Comparison of ENCODE assay signal across 9 mouse cellular contexts in the genomic region with DNA sequence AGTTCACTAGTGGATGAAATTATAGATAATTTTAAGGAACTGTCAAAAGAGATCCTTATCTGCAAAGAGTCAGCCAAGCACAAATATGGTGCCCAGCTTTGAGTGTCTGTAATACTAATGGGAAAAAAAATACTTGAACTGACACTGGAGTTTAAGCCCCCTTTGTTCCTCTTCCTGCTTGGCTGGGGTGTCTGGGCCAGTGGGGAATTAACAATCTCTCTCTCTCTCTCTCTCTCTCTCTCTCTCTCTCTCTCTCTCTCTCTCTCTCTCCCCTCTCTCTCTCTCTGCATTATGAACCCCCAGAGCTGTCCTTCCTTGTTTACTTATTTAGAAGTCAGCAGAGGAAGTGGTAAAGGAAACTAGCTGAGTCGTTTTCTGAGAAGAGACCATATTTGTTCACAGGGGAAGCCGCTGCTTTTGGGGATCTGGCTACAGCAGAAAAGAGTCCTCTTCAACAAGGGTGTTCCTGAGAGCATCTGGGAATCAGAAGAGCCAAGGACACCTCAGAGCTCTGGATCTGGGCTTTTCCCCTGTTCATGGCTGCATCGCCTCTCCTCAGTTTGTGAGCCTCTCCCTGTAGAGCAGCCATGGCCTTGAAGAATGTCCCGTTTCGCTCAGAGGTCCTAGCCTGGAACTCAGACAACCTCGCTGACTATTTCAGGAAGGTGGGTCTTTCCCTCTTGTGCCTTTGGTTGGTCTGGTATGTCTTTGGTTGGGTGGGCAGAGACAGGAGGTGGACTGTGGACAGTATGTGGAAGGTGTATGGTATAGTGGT. TPM values are rescaled to one million over a fixed set of nuclear protein-coding genes. Genes with fewer than 3 reads are reported as not detected.
DNase-seq lines count a peak whose midpoint lies in the region; ATAC-seq and TF ChIP-seq lines count a peak whose summit lies in the region.
"Had no signal": no experiment of that assay in that cellular context is flagged by ENCODE, and none has a peak within 500 bp of the region (broad histone marks: within the 10 kb centered on the region; RNA-seq: fewer than 3 reads in every experiment).

A gene (plus strand): TSS at position 154 of the 775 bp plus-strand sequence.

- TF ChIP-seq POLR2A in spleen, adult 2 months (IDR thresholded peaks at IDR 0.05; ENCODE audit: low read depth, low read length), result no peak; the same call in 1 of the 2 replicates

- H3K27me3 ChIP-seq in spleen, adult 2 months (ENCODE audit: control insufficient read depth, insufficient read depth, low read length), result no peaks in the 10 kb centered on the region
- H3K27me3 ChIP-seq in midbrain, embryonic 15.5 days (replicated peaks), result no peaks in the 10 kb centered on the region

- peaks cover 6% of the 10 kb centered on the region; the same call in 1 of the 2 replicates for H3K4me1 ChIP-seq in spleen, adult 2 months (ENCODE audit: control insufficient read depth, insufficient read depth, insufficient read length)
- H3K4me1 ChIP-seq in midbrain, embryonic 15.5 days, result no peaks in the 10 kb centered on the region

- no peaks in the 10 kb centered on the region for H3K36me3 ChIP-seq in spleen, adult 2 months (ENCODE audit: control insufficient read depth, insufficient read depth, low read length)
- H3K36me3 ChIP-seq in midbrain, embryonic 15.5 days (replicated peaks), result no peaks in the 10 kb centered on the region

- no peak within 1 kb of the TSS for H3K9ac ChIP-seq in midbrain, embryonic 15.5 days

- H3K4me3 ChIP-seq in spleen, adult 2 months (ENCODE audit: extremely low read depth, insufficient read depth, insufficient read length), result peak within 1 kb of the TSS; percentile 69
- no peak within 1 kb of the TSS for H3K4me3 ChIP-seq in midbrain, embryonic 15.5 days

- no peak within 1 kb of the TSS for H3K4me2 ChIP-seq in midbrain, embryonic 15.5 days

- WGBS in spleen, adult 2 months, result 9% methylated on average over 6 of the region's 6 CpGs
- 91% methylated on average over 6 of the region's 6 CpGs for WGBS in midbrain, embryonic 15.5 days

- ATAC-seq in erythroid progenitor cell, adult 5-6 weeks (replicated peaks; ENCODE audit: low FRiP score, poor library complexity, severe bottlenecking), result no peak
- ATAC-seq in monocyte, adult 5-6 weeks (replicated peaks; ENCODE audit: insufficient number of reproducible peaks, low FRiP score, low TSS enrichment, poor library complexity, severe bottlenecking), result peak; percentile 51
- no peak for ATAC-seq in cerebellum, adult (ENCODE audit: insufficient number of reproducible peaks, low FRiP score, low TSS enrichment)
- ATAC-seq in midbrain, embryonic 15.5 days (replicated peaks), result no peak

- H3K27ac ChIP-seq in spleen, adult 2 months (ENCODE audit: insufficient read depth, low read length), result peak within 1 kb of the TSS; percentile 91
- no peak within 1 kb of the TSS for H3K27ac ChIP-seq in midbrain, embryonic 15.5 days

- TF ChIP-seq CTCF in spleen, adult 2 months (IDR thresholded peaks at IDR 0.05; ENCODE audit: extremely low read depth, insufficient read depth, insufficient read length, insufficient replicate concordance), result no peak

- no peaks in the 10 kb centered on the region for H3K9me3 ChIP-seq in midbrain, embryonic 15.5 days

- DNase-seq in spleen, adult 2 months (ENCODE audit: low read depth in 1 of 2, low spot score in 2 of 2), result no peak
- no peak for DNase-seq in spleen, postnatal 4 days (ENCODE audit: low spot score in 2 of 2)
- no peak for DNase-seq in frontal cortex, postnatal 14 days (ENCODE audit: low spot score in 2 of 2)
- DNase-seq: cerebellum, adult 11-12 months; kidney, postnatal 25 days had no signal

RNA-seq across cellular contexts. Expression of the gene that starts here (rescaled TPM):
- 34.0 and 34.2 TPM in 2 replicates for polyA plus RNA-seq in spleen, adult 2 months (2012; rRNA removed)
- total RNA-seq in erythroid progenitor cell, adult 5-6 weeks (2015; ENCODE audit: low replicate concordance), result 40.0 and 41.9 TPM in 2 replicates
- 8.9 and 16.0 TPM in 2 replicates for total RNA-seq in erythroid progenitor cell, adult 5-6 weeks (2017; ENCODE audit: low replicate concordance)
- total RNA-seq in monocyte, adult 5-6 weeks (2017), result 193 to 222 TPM (median 205 TPM) in 3 replicates
- 2.6 and 4.0 TPM in 2 replicates for polyA plus RNA-seq in midbrain, embryonic 15.5 days (2015; fragmentation: Nextera tagmentation; extraction: Ambion mirVana)
